Mouse (Mus musculus): ENCODE measurements around the gene Olfr150. TPM values are rescaled to one million over a fixed set of nuclear protein-coding genes. Genes with fewer than 3 reads are reported as not detected.

The Olfr150 gene
- polyA plus RNA-seq, 1 experiment, result not detected

DNA sequence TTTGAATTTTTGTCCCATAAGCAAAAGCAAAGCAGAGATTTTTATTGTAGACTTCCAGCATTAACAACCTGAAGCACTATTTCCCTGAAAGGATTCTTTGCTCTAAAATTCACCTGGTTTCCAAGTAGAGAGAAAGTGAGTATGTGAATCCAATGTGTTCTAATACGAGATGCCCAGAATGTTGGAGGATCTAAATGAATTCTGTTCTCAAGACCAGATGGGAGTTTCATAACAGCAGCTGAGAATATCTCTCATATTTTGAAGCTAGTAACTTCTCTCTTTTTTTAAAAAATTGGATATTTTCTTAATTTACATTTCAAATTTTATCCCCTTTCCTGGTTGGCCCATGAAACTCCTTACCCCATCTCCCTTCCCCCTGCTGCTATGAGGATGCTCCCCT lies 15.7 kb downstream of the Olfr150 start:
- H3K36me3 ChIP-seq (ENCODE audit: control insufficient read depth, insufficient read depth, low read length), result no peaks in the 10 kb centered on the region
- H3K4me1 ChIP-seq (replicated peaks; ENCODE audit: control insufficient read depth, insufficient read depth, low read length), result no peaks in the 10 kb centered on the region
- TF ChIP-seq CTCF (IDR thresholded peaks at IDR 0.05; ENCODE audit: borderline replicate concordance, control insufficient read depth, extremely low read depth, insufficient read depth, low read length, poor library complexity), result no peak
- TF ChIP-seq POLR2A (IDR thresholded peaks at IDR 0.05; ENCODE audit: control insufficient read depth, extremely low read depth, insufficient read depth, low read length, poor library complexity), result no peak
- H3K4me3 ChIP-seq (ENCODE audit: control insufficient read depth, insufficient read depth, low read length), result no peak overlapping the region
- DNase-seq, result no peak
- no peaks in the 10 kb centered on the region for H3K27me3 ChIP-seq (ENCODE audit: control insufficient read depth, insufficient read depth, low read length)
- WGBS, result 86% methylated on average over 1 of the region's 1 CpGs
- H3K27ac ChIP-seq (ENCODE audit: control insufficient read depth, insufficient read depth, low read length), result no peak overlapping the region

GRCm38 (mm10) chr9:39783153-39783552 lies 52.4 kb downstream of the Olfr150 start, which contains the start of gene Olfr968:
Gene Olfr968, minus strand, starts transcription at chr9:39783253.
- Histone ChIP-seq H3K36me3 (ENCODE audit: control insufficient read depth, insufficient read depth, low read length) (no peaks in the 10 kb centered on the region), H3K4me1 (replicated peaks; ENCODE audit: control insufficient read depth, insufficient read depth, low read length) (no peaks in the 10 kb centered on the region), H3K27ac (ENCODE audit: control insufficient read depth, insufficient read depth, low read length) (no peak within 1 kb of the TSS), H3K4me3 (ENCODE audit: control insufficient read depth, insufficient read depth, low read length) (no peak within 1 kb of the TSS), H3K27me3 (ENCODE audit: control insufficient read depth, insufficient read depth, low read length) (no peaks in the 10 kb centered on the region)
- 94% methylated on average over 1 of the region's 1 CpGs for WGBS
- TF ChIP-seq CTCF (IDR thresholded peaks at IDR 0.05; ENCODE audit: borderline replicate concordance, control insufficient read depth, extremely low read depth, insufficient read depth, low read length, poor library complexity) (no peak), POLR2A (IDR thresholded peaks at IDR 0.05; ENCODE audit: control insufficient read depth, extremely low read depth, insufficient read depth, low read length, poor library complexity) (no peak)
- DNase-seq, result no peak

Other genes with a start within 250 kb of the Olfr150 start
- gene Olfr44, start 237.0 kb upstream of the Olfr150 start, polyA plus RNA-seq (2012; rRNA removed), result not detected in 2 replicates
- gene Olfr957, start 215.2 kb upstream of the Olfr150 start, polyA plus RNA-seq (2012; rRNA removed), result not detected in 2 replicates
- not detected in 2 replicates for gene Olfr958, start 176.9 kb upstream of the Olfr150 start, polyA plus RNA-seq (2012; rRNA removed)
- not detected in 2 replicates for gene Olfr959, start 155.4 kb upstream of the Olfr150 start, polyA plus RNA-seq (2012; rRNA removed)
- gene AW551984, start 126.6 kb upstream of the Olfr150 start, polyA plus RNA-seq (2012; rRNA removed), result 0.63 and 1.1 TPM in 2 replicates
- not detected in 2 replicates for gene Olfr148, start 120.3 kb upstream of the Olfr150 start, polyA plus RNA-seq (2012; rRNA removed)
- gene Olfr960, start 109.6 kb upstream of the Olfr150 start, polyA plus RNA-seq (2012; rRNA removed), result not detected in 2 replicates
- not detected in 2 replicates for gene Olfr961, start 85.9 kb upstream of the Olfr150 start, polyA plus RNA-seq (2012; rRNA removed)
- gene Olfr963, start 63.8 kb upstream of the Olfr150 start, polyA plus RNA-seq (2012; rRNA removed), result not detected in 2 replicates
- not detected in 2 replicates for gene Olfr149, start 23.9 kb upstream of the Olfr150 start, polyA plus RNA-seq (2012; rRNA removed)
- gene Olfr965, start 19.6 kb upstream of the Olfr150 start, polyA plus RNA-seq (2012; rRNA removed), result not detected in 2 replicates
- gene Olfr967, start 15.3 kb downstream of the Olfr150 start, polyA plus RNA-seq (2012; rRNA removed), result not detected in 2 replicates
- gene Olfr968, start 52.3 kb downstream of the Olfr150 start, polyA plus RNA-seq (2012; rRNA removed), result not detected in 2 replicates
- gene Olfr969, start 60.0 kb downstream of the Olfr150 start, polyA plus RNA-seq (2012; rRNA removed), result not detected in 2 replicates
- not detected in 2 replicates for gene Olfr970, start 77.9 kb downstream of the Olfr150 start, polyA plus RNA-seq (2012; rRNA removed)
- gene Olfr971, start 105.9 kb downstream of the Olfr150 start, polyA plus RNA-seq (2012; rRNA removed), result not detected in 2 replicates
- gene Olfr972, start 135.4 kb downstream of the Olfr150 start, polyA plus RNA-seq (2012; rRNA removed), result not detected in 2 replicates
- gene Olfr229, start 176.4 kb downstream of the Olfr150 start, polyA plus RNA-seq (2012; rRNA removed), result not detected in 2 replicates
- not detected in 2 replicates for gene Olfr974, start 206.5 kb downstream of the Olfr150 start, polyA plus RNA-seq (2012; rRNA removed)
- not detected in 2 replicates for gene Olfr975, start 221.1 kb downstream of the Olfr150 start, polyA plus RNA-seq (2012; rRNA removed)
- gene Olfr976, start 230.2 kb downstream of the Olfr150 start, polyA plus RNA-seq (2012; rRNA removed), result not detected in 2 replicates